Mouse (Mus musculus) MEL (cell line): ENCODE data around the gene Atp5g3. TPM values are rescaled to one million over a fixed set of nuclear protein-coding genes. Genes with fewer than 3 reads are reported as not detected.
A peak's percentile ranks its signal among the peaks of the same experiment; 100 is the strongest.

Experiments
- DNase-seq: peaks from one replicate; pipeline ENCODE4 v3.0.0; 2011; ENCODE audit warnings: low read depth, low spot score
- H3K27ac ChIP-seq: 2 replicates; pipeline ENCODE4 v1.5.1; 2012; ENCODE audit warnings: low read depth, mild to moderate bottlenecking, control low read depth, low read length, moderate library complexity; ENCODE audit not compliant: control insufficient read depth
- H3K27me3 ChIP-seq, 2 experiments: fragments of 150-350 bp in 1 of 2; sonication (generic) in 1 of 2; 2 replicates each; pipeline ENCODE4 v1.6.1; 2012; ENCODE audit warnings: low read length in 2 of 2, mild to moderate bottlenecking in 2 of 2, improper control_type of control experiment in 1 of 2, moderate library complexity in 1 of 2; ENCODE audit not compliant: insufficient read depth in 2 of 2, control insufficient read depth in 1 of 2
- H3K36me3 ChIP-seq, 2 experiments: 2 replicates each; pipeline ENCODE4 v1.6.1; 2012 to 2014; ENCODE audit warnings: low read length in 2 of 2, improper control_type of control experiment in 1 of 2, inconsistent platforms in 1 of 2, mild to moderate bottlenecking in 1 of 2; ENCODE audit not compliant: insufficient read depth in 2 of 2, control insufficient read depth in 1 of 2
- H3K4me1 ChIP-seq, 2 experiments: fragments of 150-350 bp in 1 of 2; sonication (generic) in 1 of 2; 2 replicates each; pipeline ENCODE4 v1.6.1; 2012; ENCODE audit warnings: low read length in 2 of 2, improper control_type of control experiment in 1 of 2, mild to moderate bottlenecking in 1 of 2; ENCODE audit not compliant: insufficient read depth in 2 of 2, control insufficient read depth in 1 of 2
- H3K4me3 ChIP-seq, 2 experiments: fragments of 150-350 bp in 1 of 2; sonication (generic) in 1 of 2; 2 replicates each; pipeline ENCODE4 v1.5.1; 2012; ENCODE audit warnings: low read depth in 2 of 2, low read length in 2 of 2, mild to moderate bottlenecking in 2 of 2, moderate library complexity in 2 of 2, control low read depth in 1 of 2, improper control_type of control experiment in 1 of 2; ENCODE audit not compliant: control insufficient read depth in 1 of 2, insufficient read depth in 1 of 2
- H3K79me2 ChIP-seq: 2 replicates; pipeline ENCODE4 v1.6.1; 2012; ENCODE audit warnings: mild to moderate bottlenecking, low read length, moderate library complexity; ENCODE audit not compliant: control insufficient read depth, poor library complexity, insufficient read depth
- H3K9ac ChIP-seq: 2 replicates; pipeline ENCODE4 v1.6.1; 2012; ENCODE audit warnings: low read depth, mild to moderate bottlenecking, control low read depth, low read length, moderate library complexity; ENCODE audit not compliant: control insufficient read depth, poor library complexity, severe bottlenecking
- H3K9me3 ChIP-seq: fragments of 150-350 bp; sonication (generic); replicated peaks from 2 replicates; pipeline ENCODE4 v1.6.1; 2012; ENCODE audit warnings: mild to moderate bottlenecking, low read length, improper control_type of control experiment, moderate library complexity; ENCODE audit not compliant: insufficient read depth
- E2F4 ChIP-seq: IDR thresholded peaks from 2 replicates; pipeline ENCODE4 v1.6.1; 2011; ENCODE audit warnings: low read depth, low read length, improper control_type of control experiment, borderline replicate concordance
- ELF1 ChIP-seq: IDR thresholded peaks from 2 replicates; pipeline ENCODE4 v1.6.1; 2014; ENCODE audit warnings: low read depth, mild to moderate bottlenecking, inconsistent platforms, low read length, improper control_type of control experiment, moderate library complexity
- GABPA ChIP-seq: IDR thresholded peaks from 2 replicates; pipeline ENCODE4 v1.6.1; 2012; ENCODE audit warnings: low read depth, mild to moderate bottlenecking, inconsistent platforms, low read length, improper control_type of control experiment, moderate library complexity
- GATA1 ChIP-seq: IDR thresholded peaks from 2 replicates; pipeline ENCODE4 v1.6.1; 2011; ENCODE audit warnings: low read depth, low read length, improper control_type of control experiment
- JUND ChIP-seq: IDR thresholded peaks from 2 replicates; pipeline ENCODE4 v1.6.1; 2011; ENCODE audit warnings: low read depth, mild to moderate bottlenecking, improper control_type of control experiment, low read length
- MAX ChIP-seq: IDR thresholded peaks from 2 replicates; pipeline ENCODE4 v1.6.1; 2011; ENCODE audit warnings: low read length, improper control_type of control experiment
- POLR2AphosphoS5 ChIP-seq: IDR thresholded peaks from 2 replicates; pipeline ENCODE4 v1.6.1; 2012; ENCODE audit warnings: low read depth, borderline replicate concordance, mild to moderate bottlenecking, inconsistent platforms, low read length, moderate library complexity, mixed read lengths
- SIN3A ChIP-seq: IDR thresholded peaks from 2 replicates; pipeline ENCODE4 v1.6.1; 2012; ENCODE audit warnings: low read length, improper control_type of control experiment, inconsistent platforms
- TAL1 ChIP-seq: IDR thresholded peaks from 2 replicates; pipeline ENCODE4 v1.6.1; 2012; ENCODE audit warnings: mild to moderate bottlenecking, inconsistent platforms, low read length, moderate library complexity, mixed read lengths
- UBTF ChIP-seq: IDR thresholded peaks from 2 replicates; pipeline ENCODE4 v1.6.1; 2012; ENCODE audit warnings: low read depth, mild to moderate bottlenecking, inconsistent platforms, low read length, improper control_type of control experiment, moderate library complexity, borderline replicate concordance; ENCODE audit not compliant: insufficient read depth
- ZKSCAN1 ChIP-seq: IDR thresholded peaks from 2 replicates; pipeline ENCODE4 v1.6.1; 2012; ENCODE audit warnings: low read depth, mild to moderate bottlenecking, inconsistent platforms, low read length, improper control_type of control experiment, moderate library complexity
- ZNF384 ChIP-seq: IDR thresholded peaks from 2 replicates; pipeline ENCODE4 v1.6.1; 2012; ENCODE audit warnings: low read depth, mild to moderate bottlenecking, inconsistent platforms, low read length, improper control_type of control experiment
- polyA plus RNA-seq, 2 experiments: library from polyadenylated mRNA; stranded (reverse) in 1 of 2; unstranded in 1 of 2; fragments of >175 nt in 1 of 2; fragments of >200 nt in 1 of 2; gene quantifications; 2 replicates each; pipeline versions ENCODE4 v1.2.1 to v1.2.4; 2012; ENCODE audit warnings: low replicate concordance in 2 of 2, low read depth in 1 of 2; ENCODE audit not compliant: insufficient read length in 2 of 2, insufficient read depth in 1 of 2, missing spikeins in 1 of 2
- total RNA-seq: library from RNA; depleted of rRNA; stranded (reverse); fragments of 300-350 nt; gene quantifications from 2 replicates; pipeline ENCODE4 v1.2.3, GENCODE M21; 2012

Atp5g3 gene
- total and polyA plus RNA-seq, 3 experiments, result 199 to 520 (median 503) TPM

DNA sequence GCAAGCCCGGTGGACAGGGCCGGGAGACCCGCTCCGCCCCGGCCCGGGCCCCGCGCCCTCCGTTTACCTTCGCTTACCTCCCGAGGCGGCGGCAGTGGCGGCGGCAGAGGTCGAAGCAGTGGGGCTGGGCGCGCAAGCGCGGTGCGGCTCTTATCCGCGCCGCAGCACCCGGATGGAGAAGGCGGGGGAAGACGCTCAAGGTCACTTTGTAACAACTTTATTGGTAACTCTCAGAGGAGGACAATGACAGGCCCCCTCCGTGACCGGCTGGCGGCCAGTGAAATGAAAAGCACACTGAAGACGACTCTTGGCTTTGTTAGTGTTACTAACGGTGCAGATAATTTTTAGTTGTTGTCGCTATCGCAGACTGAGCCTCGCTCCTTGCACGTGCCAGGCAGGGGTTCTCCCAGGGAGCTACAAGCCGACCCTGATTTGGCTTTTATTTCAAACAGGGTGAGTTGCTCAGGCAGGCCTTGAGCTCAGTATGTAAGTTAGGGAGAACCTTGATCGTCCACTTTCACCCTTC is at the start of gene Atp5g3 (continued):
- TF ChIP-seq MAX, result peak; percentile 86
- peak; percentile 38 for TF ChIP-seq GATA1
- no peak for TF ChIP-seq UBTF

DNA sequence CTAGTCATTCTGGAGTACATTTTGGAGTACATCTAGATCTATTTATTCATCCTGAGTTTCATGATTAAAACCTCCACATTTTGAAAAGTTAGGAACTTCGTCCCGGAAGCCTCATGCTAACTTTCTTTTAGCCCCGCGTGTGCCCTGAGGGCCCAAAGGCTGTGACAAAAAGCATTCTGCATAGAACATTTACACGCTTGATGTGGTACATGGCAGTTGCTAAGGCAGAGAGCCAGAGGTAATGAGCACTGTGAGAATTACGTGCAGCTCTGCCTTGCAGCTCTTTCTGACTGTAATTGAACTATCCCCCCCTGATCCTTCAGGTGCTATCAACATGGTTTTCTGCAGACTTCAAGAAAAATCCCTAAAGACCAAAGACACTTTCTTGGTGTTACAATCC is 47.2 kb upstream of the Atp5g3 start:
- no peak for TF ChIP-seq ELF1
- no peak for TF ChIP-seq E2F4
- no peak for TF ChIP-seq POLR2AphosphoS5
- TF ChIP-seq GABPA, result no peak
- no peak for TF ChIP-seq JUND
- TF ChIP-seq TAL1, result no peak
- DNase-seq, result no peak
- H3K79me2 ChIP-seq, result no peaks in the 10 kb centered on the region

DNA sequence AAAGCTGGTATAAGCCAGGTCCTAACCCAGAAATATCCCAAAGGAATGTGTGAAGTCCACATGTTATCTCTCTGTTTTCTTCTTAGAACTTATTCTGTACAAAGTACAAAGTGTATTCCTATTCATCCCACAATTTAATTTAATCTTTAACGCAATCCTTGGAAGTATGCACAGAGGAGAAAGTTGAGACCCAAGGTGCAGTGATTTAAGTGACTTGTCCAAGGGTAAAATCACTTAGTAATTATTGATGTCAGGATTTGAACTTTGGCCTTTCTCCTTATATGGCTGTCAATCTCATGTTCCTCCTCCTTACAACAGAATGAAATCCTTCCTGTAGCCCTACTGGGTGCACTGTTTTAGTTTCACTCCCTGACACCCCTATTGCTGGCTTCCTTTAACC is 42.5 kb upstream of the Atp5g3 start:
- Histone ChIP-seq H3K79me2 (no peaks in the 10 kb centered on the region), H3K9me3 (no peaks in the 10 kb centered on the region), H3K27me3 (peaks cover 0 to 6% of the 10 kb centered on the region in 2 experiments; a peak in 2 of 4 replicates), H3K4me3 (no peak overlapping the region), H3K27ac (no peak overlapping the region), H3K4me1 (peaks cover 0 to 9% of the 10 kb centered on the region in 2 experiments; a peak in 1 of 4 replicates), H3K9ac (no peak overlapping the region), H3K36me3 (peaks cover 0 to 8% of the 10 kb centered on the region in 2 experiments; a peak in 2 of 4 replicates)
- TF ChIP-seq SIN3A (no peak), ZNF384 (no peak), ZKSCAN1 (peak; percentile 80), MAX (no peak)
- no peak for DNase-seq

More for the DNA sequence above, 47.2 kb upstream of the Atp5g3 start:
- Histone ChIP-seq H3K9me3 (no peaks in the 10 kb centered on the region), H3K36me3 (no peaks in the 10 kb centered on the region), H3K27me3 (peaks cover 5 to 6% of the 10 kb centered on the region in 2 experiments; a peak in 3 of 4 replicates), H3K4me3 (no peak overlapping the region), H3K27ac (no peak overlapping the region), H3K4me1 (no peaks in the 10 kb centered on the region; a peak in 1 of 4 replicates), H3K9ac (no peak overlapping the region)
